Mouse (Mus musculus): ENCODE data around the gene Gm49661. TPM values are rescaled to one million over a fixed set of nuclear protein-coding genes. Genes with fewer than 3 reads are reported as not detected.

Gene Gm49661
- 0.45 and 1.4 TPM in 2 replicates for polyA plus RNA-seq (2015; fragmentation: Nextera tagmentation; extraction: Ambion mirVana)

GRCm38 (mm10) chr8:84969241-84970134 lies at the start of gene Gm49661, which contains the start of the genes Prdx2 and Rnaseh2a:
Gene Gm49661, minus strand, starts transcription at chr8:84969433.
Gene Prdx2, plus strand, starts transcription at chr8:84969587.
Gene Rnaseh2a, minus strand, starts transcription at chr8:84969767.
- Histone ChIP-seq H3K4me2 (ENCODE audit: low read depth, low read length) (peak within 1 kb of the TSS; percentile 88), H3K4me1 (ENCODE audit: control insufficient read depth, low read depth, low read length) (peaks cover 64% of the 10 kb centered on the region), H3K36me3 (ENCODE audit: control insufficient read depth, insufficient read depth) (peaks cover 41% of the 10 kb centered on the region), H3K27me3 (ENCODE audit: control insufficient read depth, insufficient read depth, low read depth, low read length) (no peaks in the 10 kb centered on the region), H3K27ac (ENCODE audit: low read length) (peak within 1 kb of the TSS; percentile 97), H3K4me3 (ENCODE audit: low read depth, low read length) (peak within 1 kb of the TSS; percentile 75), H3K9ac (ENCODE audit: low read depth, low read length) (peak within 1 kb of the TSS; percentile 84), H3K9me3 (replicated peaks; ENCODE audit: control insufficient read depth, low read length) (no peaks in the 10 kb centered on the region)
- ATAC-seq (ENCODE audit: low read depth), result peak; percentile 68
- under 1% methylated on average over 56 of the region's 56 CpGs for WGBS (ENCODE audit: insufficient replicate concordance)

GRCm38 (mm10) chr8:85017209-85017608 lies 48.0 kb upstream of the Gm49661 start:
- Histone ChIP-seq H3K9ac (ENCODE audit: low read depth, low read length) (no peak overlapping the region), H3K36me3 (ENCODE audit: control insufficient read depth, insufficient read depth) (peaks cover 16% of the 10 kb centered on the region), H3K4me3 (ENCODE audit: low read depth, low read length) (no peak overlapping the region), H3K4me2 (ENCODE audit: low read depth, low read length) (no peak overlapping the region), H3K27ac (ENCODE audit: low read length) (no peak overlapping the region), H3K9me3 (replicated peaks; ENCODE audit: control insufficient read depth, low read length) (no peaks in the 10 kb centered on the region), H3K4me1 (ENCODE audit: control insufficient read depth, low read depth, low read length) (no peaks in the 10 kb centered on the region), H3K27me3 (ENCODE audit: control insufficient read depth, insufficient read depth, low read depth, low read length) (peaks cover 17% of the 10 kb centered on the region)
- 76% methylated on average over 5 of the region's 5 CpGs for WGBS (ENCODE audit: insufficient replicate concordance)
- no peak for ATAC-seq (ENCODE audit: low read depth)

GRCm38 (mm10) chr8:85016724-85017123 lies 47.5 kb upstream of the Gm49661 start:
- Histone ChIP-seq H3K27ac (ENCODE audit: low read length) (no peak overlapping the region), H3K27me3 (ENCODE audit: control insufficient read depth, insufficient read depth, low read depth, low read length) (peaks cover 19% of the 10 kb centered on the region), H3K9me3 (replicated peaks; ENCODE audit: control insufficient read depth, low read length) (no peaks in the 10 kb centered on the region), H3K4me3 (ENCODE audit: low read depth, low read length) (no peak overlapping the region), H3K4me1 (ENCODE audit: control insufficient read depth, low read depth, low read length) (no peaks in the 10 kb centered on the region), H3K36me3 (ENCODE audit: control insufficient read depth, insufficient read depth) (peaks cover 11% of the 10 kb centered on the region; the same call in 1 of the 2 replicates), H3K4me2 (ENCODE audit: low read depth, low read length) (no peak overlapping the region), H3K9ac (ENCODE audit: low read depth, low read length) (no peak overlapping the region)
- ATAC-seq (ENCODE audit: low read depth), result no peak
- 66% methylated on average over 10 of the region's 10 CpGs for WGBS (ENCODE audit: insufficient replicate concordance)

GRCm38 (mm10) chr8:85014431-85014830 lies 45.2 kb upstream of the Gm49661 start, which contains the start of gene Best2:
Gene Best2, minus strand, starts transcription at chr8:85014531.
- peaks cover 9% of the 10 kb centered on the region; the same call in 1 of the 2 replicates for H3K36me3 ChIP-seq (ENCODE audit: control insufficient read depth, insufficient read depth)
- no peak within 1 kb of the TSS for H3K4me3 ChIP-seq (ENCODE audit: low read depth, low read length)
- no peaks in the 10 kb centered on the region for H3K9me3 ChIP-seq (replicated peaks; ENCODE audit: control insufficient read depth, low read length)
- ATAC-seq (ENCODE audit: low read depth), result no peak
- no peak within 1 kb of the TSS for H3K27ac ChIP-seq (ENCODE audit: low read length)
- peak within 1 kb of the TSS; percentile 41 for H3K4me2 ChIP-seq (ENCODE audit: low read depth, low read length)
- 42% methylated on average over 2 of the region's 2 CpGs for WGBS (ENCODE audit: insufficient replicate concordance)
- no peak within 1 kb of the TSS for H3K9ac ChIP-seq (ENCODE audit: low read depth, low read length)
- H3K27me3 ChIP-seq (ENCODE audit: control insufficient read depth, insufficient read depth, low read depth, low read length), result peaks cover 35% of the 10 kb centered on the region
- no peaks in the 10 kb centered on the region for H3K4me1 ChIP-seq (ENCODE audit: control insufficient read depth, low read depth, low read length)

GRCm38 (mm10) chr8:85013230-85013840 lies 44.1 kb upstream of the Gm49661 start:
- H3K27ac ChIP-seq (ENCODE audit: low read length), result no peak overlapping the region
- H3K36me3 ChIP-seq (ENCODE audit: control insufficient read depth, insufficient read depth), result peaks cover 6% of the 10 kb centered on the region; the same call in 1 of the 2 replicates
- peak overlapping the region; percentile 41 for H3K4me2 ChIP-seq (ENCODE audit: low read depth, low read length)
- ATAC-seq (ENCODE audit: low read depth), result 0 out of 2 replicates have a peak, but pooled peaks have one; percentile 50
- WGBS (ENCODE audit: insufficient replicate concordance), result 3% methylated on average over 25 of the region's 26 CpGs
- H3K4me3 ChIP-seq (ENCODE audit: low read depth, low read length), result no peak overlapping the region
- H3K9ac ChIP-seq (ENCODE audit: low read depth, low read length), result no peak overlapping the region
- no peaks in the 10 kb centered on the region for H3K4me1 ChIP-seq (ENCODE audit: control insufficient read depth, low read depth, low read length)
- peaks cover 40% of the 10 kb centered on the region for H3K27me3 ChIP-seq (ENCODE audit: control insufficient read depth, insufficient read depth, low read depth, low read length)
- H3K9me3 ChIP-seq (replicated peaks; ENCODE audit: control insufficient read depth, low read length), result no peaks in the 10 kb centered on the region

GRCm38 (mm10) chr8:85011242-85011641 lies 42.0 kb upstream of the Gm49661 start:
- no peaks in the 10 kb centered on the region for H3K36me3 ChIP-seq (ENCODE audit: control insufficient read depth, insufficient read depth)
- no peak overlapping the region for H3K9ac ChIP-seq (ENCODE audit: low read depth, low read length)
- H3K9me3 ChIP-seq (replicated peaks; ENCODE audit: control insufficient read depth, low read length), result no peaks in the 10 kb centered on the region
- 12% methylated on average over 28 of the region's 28 CpGs for whole genome bisulfite sequencing (ENCODE audit: insufficient replicate concordance)
- H3K27ac ChIP-seq (ENCODE audit: low read length), result no peak overlapping the region
- H3K4me3 ChIP-seq (ENCODE audit: low read depth, low read length), result no peak overlapping the region
- H3K4me1 ChIP-seq (ENCODE audit: control insufficient read depth, low read depth, low read length), result no peaks in the 10 kb centered on the region
- no peak overlapping the region for H3K4me2 ChIP-seq (ENCODE audit: low read depth, low read length)
- no peak for ATAC-seq (ENCODE audit: low read depth)
- peaks cover 44% of the 10 kb centered on the region for H3K27me3 ChIP-seq (ENCODE audit: control insufficient read depth, insufficient read depth, low read depth, low read length)

GRCm38 (mm10) chr8:85007686-85008085 lies 38.5 kb upstream of the Gm49661 start:
- Histone ChIP-seq H3K4me1 (ENCODE audit: control insufficient read depth, low read depth, low read length) (no peaks in the 10 kb centered on the region), H3K9ac (ENCODE audit: low read depth, low read length) (no peak overlapping the region), H3K27me3 (ENCODE audit: control insufficient read depth, insufficient read depth, low read depth, low read length) (peaks cover 29% of the 10 kb centered on the region), H3K9me3 (replicated peaks; ENCODE audit: control insufficient read depth, low read length) (no peaks in the 10 kb centered on the region), H3K36me3 (ENCODE audit: control insufficient read depth, insufficient read depth) (no peaks in the 10 kb centered on the region), H3K4me2 (ENCODE audit: low read depth, low read length) (no peak overlapping the region), H3K27ac (ENCODE audit: low read length) (no peak overlapping the region), H3K4me3 (ENCODE audit: low read depth, low read length) (no peak overlapping the region)
- WGBS (ENCODE audit: insufficient replicate concordance), result 16% methylated on average over 25 of the region's 25 CpGs
- ATAC-seq (ENCODE audit: low read depth), result 0 out of 2 replicates have a peak, but pooled peaks have one; percentile 9

GRCm38 (mm10) chr8:84997649-84998295 lies 28.5 kb upstream of the Gm49661 start:
- Histone ChIP-seq H3K36me3 (ENCODE audit: control insufficient read depth, insufficient read depth) (no peaks in the 10 kb centered on the region), H3K27ac (ENCODE audit: low read length) (no peak overlapping the region), H3K9ac (ENCODE audit: low read depth, low read length) (no peak overlapping the region), H3K4me1 (ENCODE audit: control insufficient read depth, low read depth, low read length) (peaks cover 9% of the 10 kb centered on the region), H3K4me3 (ENCODE audit: low read depth, low read length) (no peak overlapping the region), H3K27me3 (ENCODE audit: control insufficient read depth, insufficient read depth, low read depth, low read length) (no peaks in the 10 kb centered on the region), H3K4me2 (ENCODE audit: low read depth, low read length) (peak overlapping the region; percentile 14; the same call in 1 of the 2 replicates), H3K9me3 (replicated peaks; ENCODE audit: control insufficient read depth, low read length) (no peaks in the 10 kb centered on the region)
- WGBS (ENCODE audit: insufficient replicate concordance), result 8% methylated on average over 19 of the region's 19 CpGs
- peak; percentile 74 for ATAC-seq (ENCODE audit: low read depth)
